Mouse (Mus musculus) testis, adult 2 months (tissue): ENCODE results near the gene Grip1. TPM values are rescaled to one million over a fixed set of nuclear protein-coding genes. Genes with fewer than 3 reads are reported as not detected.
A peak's percentile ranks its signal among the peaks of the same experiment; 100 is the strongest.

Experiments
- H3K27ac ChIP-seq: fragments of 200-500 bp; 2 replicates; pipeline ENCODE4 v1.5.1; 2012; ENCODE audit warnings: low read depth, low read length; ENCODE audit not compliant: control insufficient read depth, insufficient read depth
- H3K27me3 ChIP-seq: fragments of 200-500 bp; 2 replicates; pipeline ENCODE4 v1.6.1; 2012; ENCODE audit warnings: mild to moderate bottlenecking, low read length, moderate library complexity; ENCODE audit not compliant: control insufficient read depth, insufficient read depth
- H3K36me3 ChIP-seq: fragments of 200-500 bp; 2 replicates; pipeline ENCODE4 v1.6.1; 2012; ENCODE audit warnings: mild to moderate bottlenecking, low read length; ENCODE audit not compliant: control insufficient read depth, insufficient read depth
- H3K4me1 ChIP-seq: fragments of 200-500 bp; 2 replicates; pipeline ENCODE4 v1.6.1; 2012; ENCODE audit warnings: low read length; ENCODE audit not compliant: control insufficient read depth, insufficient read depth
- H3K4me3 ChIP-seq: fragments of 200-500 bp; 2 replicates; pipeline ENCODE4 v1.5.1; 2012; ENCODE audit warnings: low read depth, mild to moderate bottlenecking, low read length, moderate library complexity, mixed read lengths; ENCODE audit not compliant: control insufficient read depth
- CTCF ChIP-seq: fragments of 200-500 bp; IDR thresholded peaks from 2 replicates; pipeline ENCODE4 v1.5.1; 2012; ENCODE audit warnings: low read depth, mild to moderate bottlenecking, inconsistent platforms, low read length, moderate library complexity; ENCODE audit not compliant: control insufficient read depth, insufficient read depth, insufficient replicate concordance
- POLR2A ChIP-seq: fragments of 200-500 bp; IDR thresholded peaks from 2 replicates; pipeline ENCODE4 v1.6.1; 2012; ENCODE audit warnings: low read depth, mild to moderate bottlenecking, inconsistent platforms, low read length, moderate library complexity; ENCODE audit not compliant: control insufficient read depth
- polyA plus RNA-seq: library from polyadenylated mRNA; depleted of rRNA; stranded (reverse); fragments of >200 nt; gene quantifications from 2 replicates; pipeline ENCODE4 v1.2.3, GENCODE M21; 2012

Grip1 gene
- polyA plus RNA-seq, 1 experiment, result 84.3 TPM

GRCm38 (mm10) chr10:119483766-119484165 lies 30.1 kb downstream of the Grip1 start:
- Histone ChIP-seq H3K4me1 (no peaks in the 10 kb centered on the region), H3K4me3 (no peak overlapping the region), H3K36me3 (no peaks in the 10 kb centered on the region), H3K27me3 (no peaks in the 10 kb centered on the region), H3K27ac (no peak overlapping the region)
- TF ChIP-seq POLR2A (no peak), CTCF (no peak)

- no peak overlapping the region for H3K27ac ChIP-seq
- H3K36me3 ChIP-seq, result no peaks in the 10 kb centered on the region
- no peaks in the 10 kb centered on the region for H3K27me3 ChIP-seq
- peaks cover 6% of the 10 kb centered on the region for H3K4me1 ChIP-seq
- H3K4me3 ChIP-seq, result no peak overlapping the region
- TF ChIP-seq CTCF, result no peak
- no peak for TF ChIP-seq POLR2A
Measured at GRCm38 (mm10) chr10:119486936-119487335, 33.3 kb downstream of the Grip1 start.

GRCm38 (mm10) chr10:119490831-119491230 lies 37.2 kb downstream of the Grip1 start:
- H3K4me1 ChIP-seq, result peaks cover 11% of the 10 kb centered on the region
- H3K27ac ChIP-seq, result no peak overlapping the region
- no peaks in the 10 kb centered on the region for H3K27me3 ChIP-seq
- no peak for TF ChIP-seq CTCF
- no peak for TF ChIP-seq POLR2A
- no peaks in the 10 kb centered on the region for H3K36me3 ChIP-seq
- peak overlapping the region; percentile 74 for H3K4me3 ChIP-seq

GRCm38 (mm10) chr10:119495317-119495716 lies 41.7 kb downstream of the Grip1 start:
- H3K4me3 ChIP-seq, result no peak overlapping the region
- no peak overlapping the region for H3K27ac ChIP-seq
- H3K36me3 ChIP-seq, result no peaks in the 10 kb centered on the region
- peaks cover 9% of the 10 kb centered on the region for H3K4me1 ChIP-seq
- TF ChIP-seq CTCF (no peak), POLR2A (no peak)
- H3K27me3 ChIP-seq, result no peaks in the 10 kb centered on the region

GRCm38 (mm10) chr10:119496221-119496620 lies 42.6 kb downstream of the Grip1 start:
- no peak for TF ChIP-seq CTCF
- no peak for TF ChIP-seq POLR2A
- Histone ChIP-seq H3K27me3 (no peaks in the 10 kb centered on the region), H3K27ac (no peak overlapping the region), H3K4me3 (no peak overlapping the region), H3K4me1 (peaks cover 4% of the 10 kb centered on the region), H3K36me3 (no peaks in the 10 kb centered on the region)

DNA sequence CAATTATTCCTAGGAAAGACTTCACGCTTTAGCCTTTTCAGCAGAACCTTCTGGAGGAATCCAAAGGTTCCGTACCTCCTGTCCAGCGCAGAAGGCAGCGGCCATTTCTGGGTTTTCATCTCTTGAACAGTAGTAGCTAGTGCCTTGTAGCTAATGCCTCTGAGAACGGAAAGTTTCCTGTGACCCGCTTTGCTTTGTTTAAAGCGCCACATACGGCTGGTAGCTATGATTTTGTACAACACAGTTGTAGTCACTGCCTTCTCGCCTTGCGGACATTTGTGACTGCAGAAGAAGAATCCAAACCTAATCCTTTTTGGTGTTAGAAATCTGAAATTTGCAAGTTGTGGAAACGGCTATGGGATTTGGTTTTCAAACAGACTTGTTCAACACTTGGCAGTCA lies 68.1 kb downstream of the Grip1 start:
- H3K4me1 ChIP-seq, result no peaks in the 10 kb centered on the region; the same call in 1 of the 2 replicates
- no peaks in the 10 kb centered on the region for H3K27me3 ChIP-seq
- no peak overlapping the region for H3K27ac ChIP-seq
- H3K4me3 ChIP-seq, result no peak overlapping the region
- TF ChIP-seq CTCF (no peak), POLR2A (no peak)
- no peaks in the 10 kb centered on the region for H3K36me3 ChIP-seq

GRCm38 (mm10) chr10:119525730-119526129 lies 72.1 kb downstream of the Grip1 start:
- TF ChIP-seq POLR2A, result no peak
- TF ChIP-seq CTCF, result no peak
- Histone ChIP-seq H3K27ac (no peak overlapping the region), H3K36me3 (no peaks in the 10 kb centered on the region), H3K4me1 (no peaks in the 10 kb centered on the region; the same call in 1 of the 2 replicates), H3K4me3 (no peak overlapping the region), H3K27me3 (no peaks in the 10 kb centered on the region)

DNA sequence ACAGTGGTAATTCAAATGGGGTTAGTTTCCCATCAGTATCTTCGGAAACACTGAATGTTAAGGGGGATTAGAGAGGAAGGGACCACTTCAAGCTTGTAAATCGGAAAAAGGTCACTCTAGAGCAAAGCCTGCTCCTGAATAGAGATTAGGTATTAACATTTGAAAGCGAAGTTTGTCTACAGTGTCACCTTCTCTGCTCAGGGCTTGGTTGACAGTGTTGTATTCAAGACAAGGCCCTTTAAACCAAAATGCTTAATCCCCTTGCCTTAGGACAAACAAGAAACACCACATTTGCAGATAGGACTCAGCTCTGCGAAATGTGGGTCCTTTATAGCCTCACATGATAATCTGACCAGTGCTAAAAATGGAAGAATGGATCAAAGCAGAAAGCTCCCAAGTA lies 81.2 kb downstream of the Grip1 start:
- no peaks in the 10 kb centered on the region for H3K36me3 ChIP-seq
- H3K4me3 ChIP-seq, result no peak overlapping the region
- TF ChIP-seq CTCF, result no peak
- no peak for TF ChIP-seq POLR2A
- H3K4me1 ChIP-seq, result no peaks in the 10 kb centered on the region
- H3K27me3 ChIP-seq, result no peaks in the 10 kb centered on the region
- no peak overlapping the region for H3K27ac ChIP-seq

DNA sequence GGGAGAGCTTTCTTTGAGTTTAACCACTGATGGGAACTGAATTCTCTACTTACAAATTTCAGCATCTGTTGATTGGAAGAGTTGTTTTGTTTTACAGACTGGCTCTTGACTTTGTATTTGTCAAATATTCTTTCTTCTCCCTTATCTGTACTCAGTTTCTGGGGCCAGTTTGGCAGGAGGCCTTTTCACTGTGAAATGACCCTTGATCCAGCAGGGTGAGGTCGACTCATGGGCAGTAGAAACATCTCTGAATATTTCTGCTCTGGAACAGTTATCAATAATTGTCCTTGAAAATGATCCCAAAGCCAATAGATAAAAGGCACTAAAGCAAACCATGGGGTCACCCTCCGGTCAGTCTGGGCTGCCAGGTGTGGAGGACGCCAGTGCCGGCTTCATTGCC lies 88.0 kb downstream of the Grip1 start:
- Histone ChIP-seq H3K4me3 (no peak overlapping the region), H3K4me1 (no peaks in the 10 kb centered on the region), H3K27me3 (no peaks in the 10 kb centered on the region), H3K27ac (no peak overlapping the region), H3K36me3 (no peaks in the 10 kb centered on the region)
- TF ChIP-seq CTCF (no peak), POLR2A (no peak)
